Mouse (Mus musculus) forebrain, embryonic 16.5 days (tissue): ENCODE measurements around the gene Hspa8. TPM values are rescaled to one million over a fixed set of nuclear protein-coding genes. Genes with fewer than 3 reads are reported as not detected.
"Not testable (repeated sequence)": the region's sequence is repeated elsewhere in the genome, so short reads cannot be mapped to it uniquely, and the experiment has no call there.

Source experiments
- ATAC-seq: fragments of 200-750 bp; cut with Nextera tagmentation; 2 replicates; pipeline ENCODE4 v1.8.0; 2017; ENCODE audit warnings: mild to moderate bottlenecking, moderate library complexity
- H3K27ac ChIP-seq: fragments of 300-500 bp; sonication (generic); 2 replicates; pipeline ENCODE4 v1.5.1; 2014; ENCODE audit warnings: low read length, control low read depth
- H3K27me3 ChIP-seq: fragments of 300-500 bp; sonication (generic); replicated peaks from 2 replicates; pipeline ENCODE4 v1.6.1; 2014; ENCODE audit warnings: low read length; ENCODE audit not compliant: control insufficient read depth, insufficient read depth
- H3K36me3 ChIP-seq: fragments of 300-500 bp; sonication (generic); 2 replicates; pipeline ENCODE4 v1.6.1; 2014; ENCODE audit not compliant: control insufficient read depth, insufficient read depth
- H3K4me1 ChIP-seq: fragments of 300-500 bp; sonication (generic); replicated peaks from 2 replicates; pipeline ENCODE4 v1.6.1; 2014; ENCODE audit warnings: low read length; ENCODE audit not compliant: control insufficient read depth, insufficient read depth
- H3K4me2 ChIP-seq: fragments of 300-500 bp; sonication (generic); 2 replicates; pipeline ENCODE4 v1.6.1; 2014; ENCODE audit warnings: mild to moderate bottlenecking, low read length, control low read depth
- H3K4me3 ChIP-seq: fragments of 300-500 bp; sonication (generic); replicated peaks from 2 replicates; pipeline ENCODE4 v1.5.1; 2014; ENCODE audit warnings: mild to moderate bottlenecking, low read length, control low read depth
- H3K9ac ChIP-seq: fragments of 300-500 bp; sonication (generic); replicated peaks from 2 replicates; pipeline ENCODE4 v1.6.1; 2014; ENCODE audit warnings: low read depth, low read length, control low read depth
- H3K9me3 ChIP-seq: fragments of 300-500 bp; sonication (generic); 2 replicates; pipeline ENCODE4 v1.6.1; 2016; ENCODE audit warnings: low read length; ENCODE audit not compliant: control insufficient read depth
- WGBS: fragments of 180-500 bp; shearing (Covaris S2); extraction: QIAGEN DNeasy Blood & Tissue Kit; methylation state at CpG from one replicate; pipeline ENCODE4 v1.1.7; 2014; 5-methylcytosine and 5-hydroxymethylcytosine counted together
- polyA plus RNA-seq: library from polyadenylated mRNA; unstranded; fragments of >200 nt; fragmentation: Nextera tagmentation; extraction: Ambion mirVana; gene quantifications from 2 replicates; pipeline ENCODE4 v1.2.1, GENCODE M21; 2015

Hspa8 gene
- polyA plus RNA-seq, 1 experiment from 2014 or later = 3,453 TPM

- Histone ChIP-seq H3K36me3 (peaks cover 7% of the 10 kb centered on the region; the same call in 1 of the 2 replicates), H3K9me3 (no peaks in the 10 kb centered on the region), H3K27me3 (no peaks in the 10 kb centered on the region), H3K4me1 (no peaks in the 10 kb centered on the region), H3K27ac (no peak overlapping the region; the same call in 1 of the 2 replicates), H3K4me2 (no peak overlapping the region), H3K4me3 (no peak overlapping the region), H3K9ac (no peak overlapping the region)
- no peak for ATAC-seq
- 52% methylated on average over 7 of the region's 7 CpGs for WGBS
Measured at GRCm38 (mm10) chr9:40766058-40766605, 34.7 kb upstream of the Hspa8 start.

GRCm38 (mm10) chr9:40767946-40768345 lies 32.8 kb upstream of the Hspa8 start:
- H3K27me3 ChIP-seq = no peaks in the 10 kb centered on the region
- no peaks in the 10 kb centered on the region for H3K9me3 ChIP-seq
- H3K36me3 ChIP-seq = peaks cover 7% of the 10 kb centered on the region; the same call in 1 of the 2 replicates
- H3K4me1 ChIP-seq = no peaks in the 10 kb centered on the region
- H3K4me3 ChIP-seq = no peak overlapping the region
- no peak overlapping the region for H3K27ac ChIP-seq
- 79% methylated on average over 4 of the region's 4 CpGs for WGBS
- H3K4me2 ChIP-seq = no peak overlapping the region
- ATAC-seq = no peak
- H3K9ac ChIP-seq = no peak overlapping the region

GRCm38 (mm10) chr9:40772246-40772645 lies 28.5 kb upstream of the Hspa8 start:
- ATAC-seq = no peak
- Histone ChIP-seq H3K4me2 (no peak overlapping the region), H3K9ac (no peak overlapping the region), H3K4me1 (no peaks in the 10 kb centered on the region), H3K9me3 (no peaks in the 10 kb centered on the region), H3K27me3 (no peaks in the 10 kb centered on the region), H3K27ac (no peak overlapping the region), H3K36me3 (0 out of 2 replicates have a peak, but pooled peaks cover 3% of the 10 kb centered on the region), H3K4me3 (no peak overlapping the region)
- 62% methylated on average over 13 of the region's 13 CpGs for WGBS

GRCm38 (mm10) chr9:40773142-40773541 lies 27.6 kb upstream of the Hspa8 start:
- not testable (repeated sequence) for H3K4me2 ChIP-seq, ATAC-seq, H3K27me3 ChIP-seq, H3K9ac ChIP-seq, H3K27ac ChIP-seq, H3K36me3 ChIP-seq, H3K4me1 ChIP-seq, H3K9me3 ChIP-seq, H3K4me3 ChIP-seq
- WGBS = 78% methylated on average over 6 of the region's 6 CpGs

- Histone ChIP-seq H3K27ac (no peak overlapping the region), H3K27me3 (no peaks in the 10 kb centered on the region), H3K9me3 (no peaks in the 10 kb centered on the region), H3K9ac (no peak overlapping the region), H3K36me3 (0 out of 2 replicates have a peak, but pooled peaks cover 2% of the 10 kb centered on the region), H3K4me3 (no peak overlapping the region), H3K4me1 (no peaks in the 10 kb centered on the region), H3K4me2 (no peak overlapping the region)
- WGBS = 84% methylated on average over 4 of the region's 4 CpGs
- no peak for ATAC-seq
Measured at GRCm38 (mm10) chr9:40773869-40774268, 26.9 kb upstream of the Hspa8 start.

- no peaks in the 10 kb centered on the region for H3K9me3 ChIP-seq
- H3K4me3 ChIP-seq = no peak overlapping the region
- no peak overlapping the region for H3K27ac ChIP-seq
- no peak overlapping the region for H3K9ac ChIP-seq
- H3K4me1 ChIP-seq = no peaks in the 10 kb centered on the region
- 0 out of 2 replicates have a peak, but pooled peaks cover 3% of the 10 kb centered on the region for H3K27me3 ChIP-seq
- no peak overlapping the region for H3K4me2 ChIP-seq
- ATAC-seq = no peak
- 53% methylated on average over 1 of the region's 1 CpGs for WGBS
- 0 out of 2 replicates have a peak, but pooled peaks cover 2% of the 10 kb centered on the region for H3K36me3 ChIP-seq
Measured at GRCm38 (mm10) chr9:40776044-40776443, 24.7 kb upstream of the Hspa8 start.

- 66% methylated on average over 11 of the region's 11 CpGs for WGBS
- ATAC-seq = no peak
Measured at GRCm38 (mm10) chr9:40776459-40777248, 24.1 kb upstream of the Hspa8 start.

GRCm38 (mm10) chr9:40780111-40780510 lies 20.7 kb upstream of the Hspa8 start:
- Histone ChIP-seq H3K4me1 (peaks cover 8% of the 10 kb centered on the region), H3K36me3 (0 out of 2 replicates have a peak, but pooled peaks cover 4% of the 10 kb centered on the region), H3K9ac (no peak overlapping the region), H3K27ac (no peak overlapping the region), H3K4me3 (no peak overlapping the region), H3K4me2 (no peak overlapping the region), H3K27me3 (0 out of 2 replicates have a peak, but pooled peaks cover 3% of the 10 kb centered on the region), H3K9me3 (no peaks in the 10 kb centered on the region)
- 66% methylated on average over 3 of the region's 3 CpGs for WGBS
- ATAC-seq = no peak

More at GRCm38 (mm10) chr9:40776459-40777248, 24.1 kb upstream of the Hspa8 start:
- H3K4me1 ChIP-seq = no peaks in the 10 kb centered on the region
- H3K27me3 ChIP-seq = 0 out of 2 replicates have a peak, but pooled peaks cover 3% of the 10 kb centered on the region
- H3K9ac ChIP-seq = no peak overlapping the region
- H3K36me3 ChIP-seq = 0 out of 2 replicates have a peak, but pooled peaks cover 2% of the 10 kb centered on the region
- no peak overlapping the region for H3K4me3 ChIP-seq
- no peak overlapping the region for H3K4me2 ChIP-seq
- no peak overlapping the region for H3K27ac ChIP-seq
- H3K9me3 ChIP-seq = no peaks in the 10 kb centered on the region

- 0 out of 2 replicates have a peak, but pooled peaks cover 3% of the 10 kb centered on the region for H3K27me3 ChIP-seq
- H3K36me3 ChIP-seq = 0 out of 2 replicates have a peak, but pooled peaks cover 4% of the 10 kb centered on the region
- 70% methylated on average over 11 of the region's 11 CpGs for WGBS
- H3K9me3 ChIP-seq = no peaks in the 10 kb centered on the region
- H3K4me2 ChIP-seq = no peak overlapping the region
- H3K4me3 ChIP-seq = no peak overlapping the region
- H3K9ac ChIP-seq = no peak overlapping the region
- no peak for ATAC-seq
- peaks cover 11% of the 10 kb centered on the region for H3K4me1 ChIP-seq
- no peak overlapping the region for H3K27ac ChIP-seq
Measured at GRCm38 (mm10) chr9:40780892-40781725, 19.7 kb upstream of the Hspa8 start.
